Mouse (Mus musculus) stomach, postnatal 0 days (tissue): ENCODE results near the gene Crk.

Experiments
- CTCF ChIP-seq: IDR thresholded peaks from 2 replicates; pipeline ENCODE4 v1.5.1; 2016; ENCODE audit warnings: antibody characterized with exemption, low read depth, mild to moderate bottlenecking, moderate library complexity
- EP300 ChIP-seq: optimal IDR thresholded peaks from 2 replicates; pipeline ENCODE3; 2016; ENCODE audit warnings: antibody characterized with exemption

GRCm38 (mm10) chr11:75669176-75669852 lies 9.7 kb upstream of the Crk start:
- no peak for TF ChIP-seq CTCF
- no peak for TF ChIP-seq EP300
